Mouse (Mus musculus): ENCODE measurements at regions not wholly inside any gene's neighbourhood (a gene's known extent, or its start where the extent isn't known, plus 50 kb on each side); places are given as distances from the start of the nearest gene placed in this dataset.

DNA sequence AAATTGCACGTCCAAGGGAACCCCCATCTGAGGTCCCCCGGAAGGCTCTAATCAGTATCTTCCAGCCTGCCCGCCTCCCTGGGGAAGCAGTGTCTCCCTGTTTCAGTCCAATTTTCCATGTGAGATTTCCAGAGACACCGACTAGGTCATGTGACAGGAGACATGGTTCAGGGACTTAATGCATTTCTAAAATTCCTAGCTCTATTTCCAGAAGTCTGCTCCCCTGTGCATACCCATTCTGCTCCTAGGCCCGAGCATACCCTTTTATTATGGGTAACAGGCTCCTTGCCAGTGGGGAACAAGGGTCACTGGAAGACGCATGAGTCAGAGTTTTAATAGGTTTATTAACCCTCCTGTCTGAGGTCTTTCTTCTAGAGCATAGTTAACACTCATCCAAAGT is 263.6 kb downstream of the Dysf start:
- TF ChIP-seq CTCF (IDR thresholded peaks at IDR 0.05; ENCODE audit: borderline replicate concordance, extremely low read depth, insufficient read depth, insufficient read length) (no peak), POLR2A (IDR thresholded peaks at IDR 0.05; ENCODE audit: borderline replicate concordance, extremely low read depth, insufficient read depth, insufficient read length, poor library complexity, severe bottlenecking) (no peak)
